Mouse (Mus musculus) frontal cortex, adult 2 months (tissue): Measurements from ENCODE around the gene Cox5b. TPM values are rescaled to one million over a fixed set of nuclear protein-coding genes. Genes with fewer than 3 reads are reported as not detected.
"Not testable (repeated sequence)": the region's sequence is repeated elsewhere in the genome, so short reads cannot be mapped to it uniquely, and the experiment has no call there.

Source experiments
- DNase-seq, 2 experiments: peaks; one replicate each; pipeline ENCODE4 v3.0.0; 2022; ENCODE audit warnings: low spot score in 1 of 2; ENCODE audit errors: extremely low spot score in 1 of 2
- polyA plus RNA-seq: library from polyadenylated mRNA; depleted of rRNA; stranded (reverse); fragments of >200 nt; gene quantifications from 2 replicates; pipeline ENCODE4 v1.2.3, GENCODE M21; 2012; rRNA removed

The Cox5b gene
- 636 and 685 TPM in 2 replicates for polyA plus RNA-seq

DNA sequence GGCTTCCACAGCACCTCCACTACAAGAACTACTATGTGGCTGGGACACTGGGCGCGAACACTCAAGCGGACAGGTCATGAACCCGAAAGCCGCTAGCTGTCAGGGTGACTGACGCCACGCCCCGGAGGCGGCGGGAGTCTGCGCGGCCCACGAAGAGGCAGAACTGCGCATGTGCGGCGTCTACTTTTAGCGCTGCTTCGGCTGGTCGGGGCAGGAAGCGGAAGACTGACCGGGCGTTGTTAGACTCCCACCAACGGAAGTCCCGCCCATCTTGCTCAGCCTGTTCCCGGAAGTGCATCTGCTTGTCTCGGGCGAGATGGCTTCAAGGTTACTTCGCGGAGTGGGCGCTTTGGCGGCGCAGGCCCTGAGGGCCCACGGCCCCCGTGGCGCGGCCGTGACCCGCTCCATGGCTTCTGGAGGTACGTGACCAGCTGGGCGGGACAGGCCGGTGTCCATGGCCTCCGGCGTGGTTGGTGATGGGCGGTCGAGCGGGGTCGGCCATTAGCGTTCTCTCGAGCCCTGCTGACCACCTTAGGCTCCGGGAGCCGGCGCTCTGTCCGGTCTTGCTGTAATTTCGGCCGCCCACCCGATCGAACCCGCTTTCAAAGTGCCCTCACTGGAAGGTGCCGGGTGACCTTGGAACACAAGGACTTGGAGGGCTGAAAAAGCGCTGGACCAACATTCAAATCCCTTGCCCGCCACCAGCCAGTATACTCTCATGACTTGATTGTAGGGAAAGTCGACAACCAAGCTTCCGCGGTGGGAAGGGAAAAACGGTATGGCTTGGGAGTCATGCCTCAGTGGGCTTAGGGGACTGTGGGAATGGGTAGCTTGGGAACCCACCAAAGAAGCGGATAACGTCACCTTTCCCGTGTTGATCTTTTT is at the start of gene Cox5b:
TSS of gene Cox5b (plus strand) at position 179 of the 885 bp plus-strand sequence.
- DNase-seq = peak; percentile 95 to 97

DNA sequence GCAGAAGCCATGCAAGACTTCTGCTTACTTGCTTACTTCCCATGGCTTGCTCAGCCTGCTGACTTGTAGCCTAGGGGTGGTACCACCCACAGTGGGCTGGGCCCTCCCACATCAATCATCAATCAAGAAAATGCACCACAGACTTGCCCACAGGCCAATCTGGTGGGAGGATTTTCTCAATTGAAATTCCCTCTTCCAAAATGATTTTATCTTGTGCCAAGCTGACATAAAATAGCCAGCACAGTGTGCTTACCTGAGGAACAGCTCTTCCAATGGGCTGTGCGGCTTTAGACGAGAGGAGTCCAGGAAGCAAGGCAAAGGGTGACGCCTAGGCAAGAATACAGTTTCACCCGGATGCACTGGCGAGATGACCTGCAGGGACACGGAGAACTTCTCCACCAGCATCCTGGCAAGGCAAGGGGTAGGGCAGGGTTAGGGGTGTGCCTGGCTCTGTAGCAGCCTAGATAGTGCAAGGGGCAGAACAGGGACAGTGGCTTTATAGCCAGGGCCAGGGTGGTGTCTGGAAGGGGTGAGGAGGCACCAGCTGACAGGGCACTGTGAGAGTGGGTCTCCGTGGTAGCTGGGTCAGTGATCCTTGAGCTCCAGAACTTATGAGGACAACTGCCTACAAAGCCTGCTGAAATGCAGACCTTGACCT is 47.2 kb upstream of the Cox5b start:
- no peak for DNase-seq

DNA sequence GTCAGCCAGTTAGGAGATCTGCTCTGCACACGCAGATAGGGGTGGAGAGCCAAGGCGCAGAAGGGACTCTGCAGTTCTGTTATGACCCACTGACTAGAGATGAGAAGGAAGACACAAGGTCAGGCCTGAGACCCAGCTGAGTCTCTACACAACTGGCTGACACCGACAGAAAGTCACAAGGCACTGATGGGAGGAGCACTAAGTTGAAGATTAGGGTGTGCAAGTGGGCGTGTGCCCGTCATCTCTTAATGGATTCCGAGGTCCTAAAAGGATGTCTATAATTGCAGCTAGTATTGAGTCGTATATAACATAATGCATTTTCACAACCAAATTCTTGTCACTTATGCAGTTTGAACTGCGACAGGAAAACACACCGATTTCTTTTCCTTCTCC is 46.6 kb upstream of the Cox5b start:
- no peak for DNase-seq

DNA sequence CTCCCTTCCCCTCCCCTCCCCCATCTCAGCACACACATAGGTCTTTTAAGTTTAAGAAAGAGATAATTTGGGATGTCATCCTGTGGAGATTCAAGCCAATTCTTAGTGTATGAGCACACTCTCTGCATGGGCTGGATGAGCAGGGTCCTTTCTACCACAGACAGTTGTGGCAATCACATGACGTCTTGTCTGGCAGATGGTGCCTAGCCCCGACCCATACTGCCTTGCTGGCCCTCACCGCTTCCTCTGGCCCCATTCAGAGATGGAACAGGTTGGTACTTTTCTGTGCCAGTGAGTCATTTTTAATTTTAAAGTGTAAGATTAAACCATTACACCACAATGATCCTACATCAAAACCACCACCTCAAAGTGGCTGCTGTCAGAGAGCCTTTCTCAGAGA is 45.0 kb upstream of the Cox5b start:
- DNase-seq = no peak

DNA sequence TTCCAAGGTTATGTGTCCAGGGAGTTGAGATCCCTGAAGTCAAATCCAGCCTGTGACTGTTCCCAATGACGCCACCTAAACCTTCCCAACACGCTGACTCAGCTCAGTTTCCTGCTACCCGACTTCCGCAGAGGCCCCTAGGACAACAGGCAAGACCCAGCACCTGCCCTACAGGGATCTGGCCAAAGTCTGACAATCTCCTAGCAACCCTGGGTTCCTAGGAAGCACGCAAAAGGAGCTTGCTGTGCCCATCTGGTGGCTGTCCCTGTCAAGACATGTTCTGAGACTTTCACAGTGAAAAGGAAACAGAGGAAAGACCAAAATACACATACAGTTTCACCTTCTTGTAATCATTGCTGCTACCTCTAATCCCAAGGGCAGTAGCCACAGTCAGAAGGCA is 43.6 kb upstream of the Cox5b start:
- no peak for DNase-seq

DNA sequence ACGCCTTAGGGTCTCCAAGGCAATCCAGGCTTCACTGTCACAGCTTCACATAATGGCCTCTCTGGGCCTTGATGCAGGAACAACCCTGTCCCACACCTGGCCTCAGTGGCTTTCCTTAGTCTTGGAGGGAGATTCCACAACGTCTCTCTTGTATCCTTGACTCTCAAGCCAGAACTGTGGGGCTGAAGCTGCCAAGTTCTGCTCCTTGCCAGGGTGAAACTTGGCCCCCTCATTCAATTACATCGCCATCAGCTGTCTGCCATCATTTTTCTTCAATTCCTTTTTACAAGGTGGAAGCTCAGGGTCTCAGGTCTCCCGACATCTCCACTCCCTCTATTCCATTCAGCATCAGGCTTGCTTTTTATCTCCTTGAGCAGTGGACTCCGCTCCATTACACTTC is 36.2 kb upstream of the Cox5b start:
- no peak for DNase-seq

DNA sequence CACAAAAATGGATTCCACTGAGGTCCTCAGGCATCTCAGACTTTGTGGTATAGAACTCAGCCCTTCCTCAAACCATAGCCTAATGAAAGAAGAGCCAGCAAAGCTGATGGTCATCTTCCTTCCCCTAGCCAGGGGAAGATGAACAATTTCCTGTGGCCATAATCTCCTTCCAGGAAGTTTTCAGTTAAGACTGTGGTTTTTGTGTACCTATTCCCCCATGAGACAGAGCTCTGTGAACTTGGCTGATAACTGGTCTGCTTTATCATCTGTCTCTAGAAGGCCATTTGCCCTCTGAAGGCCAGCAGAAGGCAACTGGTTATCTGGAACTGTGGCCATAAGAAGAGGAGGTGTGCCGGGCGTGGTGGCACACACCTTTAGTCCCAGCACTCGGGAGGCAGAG is 35.0 kb upstream of the Cox5b start:
- no peak for DNase-seq

DNA sequence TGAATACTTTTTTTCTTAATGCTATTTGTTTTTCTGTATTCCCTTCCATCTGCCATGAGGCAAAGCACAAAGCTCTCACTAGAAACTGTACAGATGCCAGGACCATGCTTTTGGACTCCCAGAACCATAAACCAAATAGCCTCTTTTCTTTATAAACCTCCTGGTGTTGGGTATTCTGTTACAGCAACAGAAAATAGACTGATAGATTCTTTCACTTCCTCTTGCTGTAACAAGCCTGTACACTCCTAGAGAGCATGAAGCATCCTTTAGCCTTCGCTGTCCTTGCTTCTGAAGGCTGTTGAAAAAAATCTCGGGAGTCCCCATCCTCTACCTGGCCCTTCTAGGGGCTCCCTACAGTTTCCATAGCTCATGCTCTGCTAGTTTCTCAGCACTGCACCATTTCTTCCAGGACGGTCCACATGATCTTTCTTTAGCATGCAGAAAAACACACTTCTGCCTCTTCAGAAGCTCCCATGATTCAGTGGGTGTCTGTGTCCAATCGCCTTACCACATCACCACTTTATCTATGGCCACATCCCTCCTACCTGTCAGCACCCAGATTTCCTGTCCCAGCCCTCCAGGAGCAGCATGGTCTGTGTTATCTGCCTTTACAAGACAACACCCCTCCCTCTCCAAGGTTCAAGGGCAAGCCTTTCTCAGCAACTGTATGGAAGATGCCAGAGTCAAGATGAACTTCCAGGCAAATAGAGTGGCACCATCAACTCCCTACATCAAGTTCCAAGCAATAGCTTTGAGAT is 33.4 kb upstream of the Cox5b start:
- no peak for DNase-seq

DNA sequence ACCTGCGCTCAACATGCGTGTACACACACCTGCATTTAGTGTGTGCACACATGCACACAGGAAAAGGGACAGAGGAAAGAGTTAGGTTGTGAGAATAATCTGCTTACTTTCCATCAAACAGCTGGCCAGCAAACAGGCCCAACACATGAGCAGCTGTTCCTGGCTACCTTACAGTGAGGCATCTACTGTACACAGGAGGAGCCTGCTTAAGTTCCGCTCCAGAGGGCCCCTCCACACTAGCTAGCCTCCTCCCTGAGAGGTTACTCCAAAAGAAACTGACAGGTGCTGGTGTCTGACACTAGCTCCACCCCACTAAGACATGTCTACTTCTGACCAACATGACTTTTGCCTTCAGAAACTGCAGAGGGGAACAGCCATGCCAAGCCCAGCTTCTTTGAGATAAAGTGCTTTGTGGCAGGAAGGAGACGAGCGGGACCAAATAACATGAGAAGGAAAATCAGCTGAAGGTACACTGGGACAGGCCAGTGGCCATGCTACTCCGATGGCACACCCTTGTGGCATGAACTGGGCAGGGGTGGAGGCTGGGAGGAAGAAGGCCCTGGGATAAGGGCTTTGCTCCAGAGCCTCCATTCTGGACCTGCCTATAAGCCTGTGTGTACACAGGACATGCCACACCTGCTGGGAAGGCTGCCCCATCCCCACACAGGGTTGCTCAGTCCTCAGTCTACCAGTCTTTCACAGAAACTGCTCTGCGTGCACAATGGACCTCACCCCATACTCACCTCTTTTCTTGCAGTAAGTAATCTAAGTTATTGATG is 32.4 kb upstream of the Cox5b start:
- DNase-seq = no peak

DNA sequence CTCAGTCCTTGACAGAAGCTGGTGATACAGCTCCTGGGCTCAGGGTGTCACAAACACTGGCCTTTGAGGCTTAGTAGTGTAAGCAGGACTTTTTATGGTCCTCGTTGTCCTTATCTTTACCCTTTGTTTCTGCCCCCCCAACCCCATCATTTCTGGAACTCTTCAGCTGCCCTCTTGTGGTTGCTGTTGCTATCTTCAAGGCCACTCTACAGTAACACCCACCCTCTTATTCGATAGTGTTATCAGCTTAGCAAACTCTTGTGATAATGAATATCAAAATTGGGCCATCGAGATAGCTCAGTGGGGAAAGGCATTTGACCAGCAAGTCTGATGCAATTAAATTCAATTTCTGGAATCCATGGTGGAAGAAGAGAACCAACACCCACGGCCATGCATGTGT is 26.8 kb upstream of the Cox5b start:
- peak in 1 of 2 experiments; percentile 48 for DNase-seq

DNA sequence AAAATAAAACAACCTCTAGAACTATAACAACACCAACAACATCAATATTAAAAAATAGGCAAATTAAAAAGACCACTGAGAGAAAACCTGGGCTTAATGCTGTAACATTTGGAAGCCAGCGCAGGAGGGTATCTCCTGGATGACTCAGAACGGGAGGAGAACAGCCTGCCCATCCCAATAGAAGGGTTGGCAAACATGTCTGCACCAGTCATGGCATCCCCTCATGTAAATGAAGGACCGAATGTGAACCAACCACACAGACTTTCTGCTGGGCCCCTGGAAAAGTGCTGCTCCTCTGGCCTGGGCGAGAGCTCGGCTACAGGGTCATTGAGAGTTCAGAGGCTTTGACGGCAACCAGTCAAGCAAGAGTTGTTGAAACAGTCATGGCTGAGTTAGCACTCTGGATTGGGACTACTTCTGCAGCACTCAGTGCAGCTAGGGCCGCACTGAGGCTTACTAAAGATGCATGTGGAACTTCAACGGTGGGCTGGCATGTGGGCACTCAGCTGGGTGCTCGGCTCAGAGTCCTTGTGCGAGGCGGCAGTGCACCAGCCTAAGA is 26.0 kb upstream of the Cox5b start:
- DNase-seq = no peak

DNA sequence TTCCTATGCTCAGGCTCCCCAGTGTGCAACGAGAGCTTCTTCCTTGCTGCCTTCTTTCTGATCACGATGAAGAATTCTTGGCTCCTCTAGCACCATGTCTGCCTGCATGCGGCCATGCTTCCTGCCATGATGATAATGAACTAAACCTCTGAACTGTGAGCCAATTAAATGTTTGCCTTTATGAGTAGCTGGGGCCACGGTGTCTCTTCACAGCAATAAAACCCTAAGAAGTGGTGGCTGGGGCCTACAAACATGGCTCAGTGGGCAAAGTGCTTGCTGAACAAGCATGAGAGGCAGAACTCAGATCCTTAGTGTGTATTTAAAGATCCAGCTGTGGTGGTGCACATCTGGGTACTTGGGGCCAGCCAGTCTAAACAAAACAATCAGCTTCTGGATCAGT is 25.3 kb upstream of the Cox5b start:
- no peak for DNase-seq

DNA sequence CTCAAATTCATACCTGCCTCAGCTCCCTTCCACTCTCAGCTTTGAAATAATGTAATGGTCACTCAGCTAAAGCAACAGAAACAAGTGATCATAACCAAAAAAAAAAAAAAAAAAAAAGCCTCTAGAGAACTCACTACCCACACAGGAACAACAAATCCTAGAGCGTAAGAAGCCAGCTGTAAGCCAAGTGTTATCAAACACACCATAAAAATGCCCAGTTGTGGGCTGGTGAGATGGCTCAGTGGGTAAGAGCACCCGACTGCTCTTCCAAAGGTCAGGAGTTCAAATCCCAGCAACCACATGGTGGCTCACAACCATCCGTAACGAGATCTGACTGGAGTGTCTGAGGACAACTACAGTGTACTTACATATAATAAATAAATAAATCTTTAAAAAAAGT is 23.2 kb upstream of the Cox5b start:
- not testable (repeated sequence) for DNase-seq

DNA sequence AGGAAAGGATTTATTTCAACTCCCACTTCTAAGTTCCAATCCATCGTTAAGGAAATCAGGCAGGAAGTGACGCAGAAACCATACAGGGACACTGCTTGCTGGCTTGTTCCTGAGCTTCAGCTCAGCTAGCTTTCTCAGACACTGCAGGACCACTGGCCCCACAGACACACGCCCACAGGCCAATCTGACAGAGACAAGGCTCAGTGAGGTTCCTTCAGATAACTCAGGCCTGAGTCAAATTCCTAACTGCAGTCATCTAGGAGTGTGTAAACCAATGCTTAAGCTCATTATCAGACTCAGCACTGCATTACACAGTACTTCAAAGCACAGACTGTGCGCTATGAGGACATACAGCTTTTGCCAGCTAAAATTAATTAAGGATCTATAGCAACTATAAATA is 21.0 kb upstream of the Cox5b start:
- DNase-seq = no peak

DNA sequence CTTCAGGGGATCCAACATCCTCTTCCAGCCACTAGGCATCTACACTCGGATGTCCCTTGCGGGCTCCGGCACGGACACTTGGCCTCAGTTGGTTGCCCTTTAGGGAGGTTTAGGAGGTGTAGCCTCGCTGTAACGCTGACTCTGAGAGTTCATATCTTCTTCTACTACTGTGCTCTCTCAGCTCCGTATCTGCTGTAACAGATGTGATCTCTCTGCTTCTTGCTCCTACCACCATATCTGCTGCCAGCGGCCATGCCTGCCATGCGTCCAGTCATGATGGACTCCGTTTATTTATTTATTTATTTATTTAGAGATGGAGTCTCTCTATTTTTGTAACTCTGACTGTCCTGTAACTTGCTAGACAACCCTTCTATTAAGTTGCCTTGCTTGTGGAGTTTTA is 20.0 kb upstream of the Cox5b start:
- no peak for DNase-seq

DNA sequence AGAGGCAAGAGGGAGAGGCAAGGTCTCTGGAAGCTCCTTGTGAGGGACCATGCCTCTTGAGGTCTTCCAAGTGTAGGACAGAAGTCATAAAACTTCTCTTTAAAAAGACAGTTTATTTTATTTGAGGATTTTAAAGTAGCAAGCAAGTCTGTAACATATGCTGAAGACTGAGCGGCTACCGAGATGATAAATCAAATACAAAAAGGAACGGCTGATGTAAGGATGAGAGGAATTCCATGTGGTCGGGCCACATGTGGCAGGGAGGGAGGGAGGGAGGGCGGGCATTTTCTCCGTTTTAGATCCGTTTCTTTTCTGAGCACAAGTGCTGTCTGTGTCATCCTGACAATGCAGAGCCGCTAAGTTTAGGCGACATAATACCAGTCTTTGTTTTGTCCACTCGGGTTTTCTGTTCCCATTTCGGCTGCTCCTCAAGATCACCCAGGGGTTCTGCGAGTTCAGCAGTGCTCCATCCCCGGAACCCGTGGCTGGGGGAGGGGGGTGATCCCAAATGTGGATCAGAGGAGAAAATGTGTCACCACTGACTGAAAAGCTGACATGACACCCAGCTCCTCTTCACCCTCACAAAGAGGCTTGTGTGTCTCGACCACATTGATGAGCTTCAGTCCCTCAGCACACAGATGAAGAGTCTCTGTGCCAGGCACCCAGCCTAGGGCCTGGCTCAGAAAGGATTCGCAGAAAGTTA is 18.4 kb upstream of the Cox5b start:
- DNase-seq = no peak

DNA sequence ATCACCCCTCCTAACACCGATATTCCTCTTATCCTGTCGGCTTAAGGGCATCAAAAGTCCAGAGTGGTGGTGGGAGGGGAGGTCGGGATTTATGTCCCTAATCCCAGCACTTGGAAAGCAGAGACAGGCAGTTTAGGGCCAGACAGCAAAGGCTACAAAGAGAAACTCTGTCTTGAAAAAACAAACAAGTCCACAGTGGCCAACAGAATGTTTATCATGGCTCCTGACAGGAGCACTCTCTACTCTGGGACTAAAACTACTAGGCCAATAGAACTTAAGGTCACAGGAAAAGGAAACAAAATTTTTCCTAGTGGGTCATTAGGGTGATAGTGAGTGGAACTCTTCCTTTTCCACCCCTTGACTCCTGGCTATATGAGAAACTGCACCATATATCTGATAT is 16.3 kb upstream of the Cox5b start:
- DNase-seq = no peak

DNA sequence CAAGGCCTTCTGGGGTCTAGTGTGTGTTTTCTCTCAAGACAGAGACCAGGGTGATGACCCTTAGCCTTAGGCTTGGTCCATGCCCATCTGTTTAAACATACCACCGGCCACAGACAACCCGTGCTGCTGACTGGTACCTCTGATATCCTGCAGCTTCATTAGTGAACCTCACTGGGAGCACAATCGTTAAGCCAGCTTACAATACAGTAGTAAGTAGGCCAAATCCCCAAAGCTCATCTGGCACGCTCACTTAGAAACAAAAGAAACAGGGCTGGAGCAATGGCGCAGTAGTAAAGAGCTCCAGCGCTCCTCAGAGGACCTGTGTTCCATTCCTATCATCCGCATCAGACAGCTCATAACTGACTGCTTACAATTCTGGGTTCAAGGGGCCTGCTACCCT is 10.4 kb upstream of the Cox5b start:
- no peak for DNase-seq

DNA sequence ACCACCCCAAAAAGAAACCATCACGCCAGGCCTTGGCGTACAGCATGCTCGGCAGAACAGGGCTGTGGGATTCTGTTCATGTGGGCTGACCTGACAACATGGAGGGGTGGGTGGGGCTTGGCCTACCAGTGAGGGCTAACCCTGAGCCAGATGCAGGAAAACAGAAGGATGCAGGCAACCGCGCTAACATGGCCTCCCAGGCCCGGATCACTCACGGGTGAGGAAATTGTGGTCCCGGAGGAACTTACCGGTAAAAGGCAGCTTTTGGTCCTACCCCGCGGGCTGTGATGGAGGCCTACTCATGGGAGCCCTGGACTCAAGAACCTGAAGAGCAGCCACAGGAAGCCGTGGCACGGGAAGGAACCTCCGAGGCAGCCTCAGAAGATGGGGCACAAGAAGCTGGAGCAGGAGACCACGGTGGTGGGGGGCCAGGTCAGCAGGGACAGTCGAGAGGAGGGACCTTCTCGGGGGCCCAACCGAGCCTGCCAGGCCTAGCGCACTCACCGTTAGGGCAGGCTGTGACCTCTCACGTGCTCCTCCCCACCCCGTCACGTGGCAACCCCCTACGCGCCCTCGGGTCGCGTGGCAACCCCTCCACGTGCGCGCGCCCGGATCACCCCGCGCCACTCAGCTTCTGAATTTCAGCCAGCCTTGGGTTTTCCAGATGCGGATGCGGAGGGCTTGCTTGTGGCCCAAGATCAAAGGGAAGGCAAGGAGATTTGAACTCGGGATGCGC is 8.5 kb upstream of the Cox5b start, which contains the start of gene Fam178b:
TSS of gene Fam178b (minus strand) at position 564 of the 736 bp plus-strand sequence.
- DNase-seq = no peak
